Mouse (Mus musculus) layer of hippocampus, postnatal 14 days (tissue): ENCODE measurements around the gene Acat1. TPM values are rescaled to one million over a fixed set of nuclear protein-coding genes. Genes with fewer than 3 reads are reported as not detected.
A peak's percentile ranks its signal among the peaks of the same experiment; 100 is the strongest.

Source experiments
- DNase-seq, 2 experiments: peaks; one replicate each; pipeline ENCODE4 v3.0.0; 2021 to 2022; ENCODE audit warnings: low spot score in 2 of 2, mixed read lengths in 1 of 2
- total RNA-seq, 2 experiments: library from RNA; stranded (reverse); gene quantifications; 2 replicates each; pipeline ENCODE4 v1.2.3; 2021

Gene Acat1
- total RNA-seq, 2 experiments from 2014 or later = 94.1 to 102 TPM

GRCm38 (mm10) chr9:53536558-53537320, 73.4 kb downstream of the Acat1 start, which contains the start of the genes Atm and Npat:
Gene Atm, minus strand, starts transcription at chr9:53536740.
Gene Npat, plus strand, starts transcription at chr9:53537047.
- DNase-seq = peak; percentile 99 to 100

GRCm38 (mm10) chr9:53535416-53536320, 74.5 kb downstream of the Acat1 start:
- peak in 1 of 2 experiments; percentile 3 for DNase-seq

Other genes starting within 250 kb of the Acat1 start
- gene Kdelc2, start 226.4 kb downstream of the Acat1 start, total RNA-seq = 1 to 10 TPM; 5.3 to 6.2 TPM
- under 1 TPM in 1 of 2 experiments, not detected in 1; 0.21 TPM for gene 4930550C14Rik, start 208.1 kb downstream of the Acat1 start, total RNA-seq
- gene Atm, start 73.6 kb downstream of the Acat1 start, total RNA-seq = 10 to 100 TPM; 22.3 to 24.4 TPM
- gene Npat, start 73.3 kb downstream of the Acat1 start, total RNA-seq = 10 to 100 TPM; 14.3 to 16.3 TPM
- 10 to 100 TPM; 58.4 to 59.1 TPM for gene Cul5, start 59.6 kb upstream of the Acat1 start, total RNA-seq
- gene Rab39, start 95.8 kb upstream of the Acat1 start, total RNA-seq = 1 to 10 TPM; 1.6 to 1.8 TPM
- gene Slc35f2, start 161.2 kb upstream of the Acat1 start, total RNA-seq = 1 to 10 TPM; 5.9 to 6.6 TPM
- gene Sln, start 239.8 kb upstream of the Acat1 start, total RNA-seq = under 1 TPM; 0.29 to 0.99 TPM